Mouse (Mus musculus) C2C12 (cell line): ENCODE measurements at regions not wholly inside any gene's neighbourhood (a gene's known extent, or its start where the extent isn't known, plus 50 kb on each side); places are given as distances from the start of the nearest gene placed in this dataset.

Source experiments
- CTCF ChIP-seq: IDR thresholded peaks from one replicate; pipeline ENCODE4 v1.5.1; 2011; ENCODE audit not compliant: control insufficient read depth, insufficient read depth, insufficient read length
- FOSL1 ChIP-seq: IDR thresholded peaks from one replicate; pipeline ENCODE4 v1.8.0; 2011; ENCODE audit warnings: mild to moderate bottlenecking, low read length; ENCODE audit not compliant: poor library complexity, insufficient read depth, severe bottlenecking
- MAX ChIP-seq: IDR thresholded peaks from one replicate; pipeline ENCODE4 v1.6.1; 2011; ENCODE audit warnings: mild to moderate bottlenecking, control low read depth
- MYOD1 ChIP-seq: IDR thresholded peaks from one replicate; pipeline ENCODE4 v1.6.1; 2011; ENCODE audit warnings: low read depth; ENCODE audit not compliant: control insufficient read depth, insufficient read length
- MYOG ChIP-seq: IDR thresholded peaks from one replicate; pipeline ENCODE4 v1.6.1; 2011; ENCODE audit not compliant: control insufficient read depth, insufficient read length; ENCODE audit errors: extremely low read depth
- USF1 ChIP-seq: IDR thresholded peaks from one replicate; pipeline ENCODE4 v1.6.1; 2011; ENCODE audit warnings: low read depth, mild to moderate bottlenecking, control low read depth, moderate library complexity

DNA sequence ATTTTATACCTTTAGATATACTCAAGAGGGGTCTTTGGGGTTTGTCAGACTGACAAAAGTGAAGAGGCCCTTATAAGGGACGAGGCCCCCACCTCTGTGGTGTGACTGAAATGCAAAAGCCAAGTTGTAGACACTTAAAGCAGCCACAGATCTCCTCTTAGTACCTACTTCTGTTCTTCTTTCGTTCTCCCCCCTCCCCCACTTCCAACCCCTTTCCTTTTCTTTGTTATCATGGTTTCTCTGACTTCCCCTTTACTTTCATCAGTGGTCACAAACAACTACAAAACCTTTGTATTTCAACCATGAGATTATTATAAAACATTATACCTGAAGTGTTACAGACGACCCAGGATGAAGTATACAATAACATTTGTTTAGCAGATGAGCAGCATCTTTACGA, 96.2 kb upstream of the Try4 start:
- TF ChIP-seq USF1 (no peak), MAX (no peak), CTCF (no peak), MYOG (no peak), MYOD1 (no peak), FOSL1 (no peak)
